23 mouse cellular contexts compared by ENCODE assay signal in genomic region chr10:128396716-128397264, GRCm38 (mm10). TPM values are rescaled to one million over a fixed set of nuclear protein-coding genes. Genes with fewer than 3 reads are reported as not detected.
DNase-seq lines count a peak whose midpoint lies in the region; ATAC-seq lines count a peak whose summit lies in the region.
"Had no signal": no experiment of that assay in that cellular context is flagged by ENCODE, and none has a peak within 500 bp of the region (broad histone marks: within the 10 kb centered on the region; RNA-seq: fewer than 3 reads in every experiment).

No protein-coding gene starts in this region.

- 0 out of 2 replicates have a peak overlapping the region, but pooled peaks have one; percentile 25 for H3K27ac ChIP-seq in hindbrain, embryonic 12.5 days
- no peak overlapping the region for H3K27ac ChIP-seq in hindbrain, embryonic 11.5 days (ENCODE audit: low read depth, low read length)
- 0 out of 2 replicates have a peak overlapping the region, but pooled peaks have one; percentile 0 for H3K27ac ChIP-seq in midbrain, embryonic 12.5 days (replicated peaks)
- H3K27ac ChIP-seq in midbrain, embryonic 11.5 days (ENCODE audit: low read depth, low read length): no peak overlapping the region; the same call in 1 of the 2 replicates
- H3K27ac ChIP-seq: heart, adult 2 months; heart, embryonic 15.5 days; hindbrain, embryonic 15.5 days; lung, embryonic 15.5 days had no signal

- no peak overlapping the region for H3K4me3 ChIP-seq in hindbrain, embryonic 12.5 days
- no peak overlapping the region for H3K4me3 ChIP-seq in hindbrain, embryonic 11.5 days (ENCODE audit: low read depth, low read length)
- H3K4me3 ChIP-seq in midbrain, embryonic 12.5 days: no peak overlapping the region
- H3K4me3 ChIP-seq in midbrain, embryonic 11.5 days (ENCODE audit: low read depth, low read length): no peak overlapping the region
- H3K4me3 ChIP-seq: erythroblast, embryonic 14.5 days; heart, adult 2 months; heart, embryonic 15.5 days; hindbrain, embryonic 15.5 days; lung, embryonic 15.5 days had no signal

- no peak overlapping the region for H3K9ac ChIP-seq in hindbrain, embryonic 12.5 days
- no peak overlapping the region for H3K9ac ChIP-seq in hindbrain, embryonic 11.5 days (ENCODE audit: low read depth, low read length)
- no peak overlapping the region for H3K9ac ChIP-seq in midbrain, embryonic 12.5 days (replicated peaks)
- H3K9ac ChIP-seq in midbrain, embryonic 11.5 days (ENCODE audit: low read length): no peak overlapping the region
- H3K9ac ChIP-seq: heart, embryonic 15.5 days; hindbrain, embryonic 15.5 days; lung, embryonic 15.5 days had no signal

- peaks cover 54% of the 10 kb centered on the region for H3K36me3 ChIP-seq in hindbrain, embryonic 12.5 days
- H3K36me3 ChIP-seq in hindbrain, embryonic 11.5 days (ENCODE audit: control insufficient read depth, insufficient read depth, low read length): 0 out of 2 replicates have a peak, but pooled peaks cover 2% of the 10 kb centered on the region
- H3K36me3 ChIP-seq in midbrain, embryonic 12.5 days: peaks cover 35% of the 10 kb centered on the region
- H3K36me3 ChIP-seq in midbrain, embryonic 11.5 days (ENCODE audit: control insufficient read depth, insufficient read depth, low read length): peaks cover 4% of the 10 kb centered on the region; the same call in 1 of the 2 replicates

- DNase-seq in hindbrain, embryonic 11.5 days (ENCODE audit: low spot score): no peak
- no peak for DNase-seq in midbrain, embryonic 11.5 days (ENCODE audit: low spot score, missing footprints)
- DNase-seq in kidney, postnatal 10 days: peak; percentile 51
- no peak for DNase-seq in lung, postnatal 36 days
- DNase-seq: B cell, adult 2 months; embryo, embryonic 11 days; gastrocnemius, postnatal 10 days; layer of hippocampus, postnatal 36 days; thymus, adult 2 months had no signal

- ATAC-seq in hindbrain, embryonic 12.5 days (ENCODE audit: low FRiP score): no peak
- no peak for ATAC-seq in hindbrain, embryonic 11.5 days (ENCODE audit: low FRiP score)
- no peak for ATAC-seq in midbrain, embryonic 12.5 days (ENCODE audit: low FRiP score, low read depth)
- ATAC-seq in midbrain, embryonic 11.5 days (ENCODE audit: low FRiP score): no peak
- ATAC-seq in erythroid progenitor cell, adult 5-6 weeks (replicated peaks; ENCODE audit: low FRiP score, poor library complexity, severe bottlenecking): no peak
- ATAC-seq: forebrain, embryonic 16.5 days; midbrain, embryonic 16.5 days; Patski had no signal

- H3K9me3 ChIP-seq in hindbrain, embryonic 12.5 days (replicated peaks): no peaks in the 10 kb centered on the region
- H3K9me3 ChIP-seq in hindbrain, embryonic 11.5 days (ENCODE audit: control insufficient read depth, low read length): no peaks in the 10 kb centered on the region
- H3K9me3 ChIP-seq in midbrain, embryonic 12.5 days: no peaks in the 10 kb centered on the region
- H3K9me3 ChIP-seq in midbrain, embryonic 11.5 days (ENCODE audit: control insufficient read depth, low read length): no peaks in the 10 kb centered on the region
- H3K9me3 ChIP-seq: heart, embryonic 15.5 days; hindbrain, embryonic 15.5 days; lung, embryonic 15.5 days had no signal

- peaks cover 20% of the 10 kb centered on the region for H3K4me1 ChIP-seq in hindbrain, embryonic 12.5 days
- no peaks in the 10 kb centered on the region; the same call in 1 of the 2 replicates for H3K4me1 ChIP-seq in hindbrain, embryonic 11.5 days (replicated peaks; ENCODE audit: control insufficient read depth, insufficient read depth, low read length)
- peaks cover 21% of the 10 kb centered on the region for H3K4me1 ChIP-seq in midbrain, embryonic 12.5 days
- peaks cover 2% of the 10 kb centered on the region; the same call in 1 of the 2 replicates for H3K4me1 ChIP-seq in midbrain, embryonic 11.5 days (ENCODE audit: control insufficient read depth, insufficient read depth, low read length)
- H3K4me1 ChIP-seq: hindbrain, embryonic 15.5 days; lung, embryonic 15.5 days had no signal

- 70% methylated on average over 10 of the region's 10 CpGs for WGBS in hindbrain, embryonic 12.5 days
- 74% methylated on average over 10 of the region's 10 CpGs for WGBS in hindbrain, embryonic 11.5 days
- WGBS in midbrain, embryonic 12.5 days: 72% methylated on average over 10 of the region's 10 CpGs
- 70% methylated on average over 10 of the region's 10 CpGs for WGBS in midbrain, embryonic 11.5 days

- no peak overlapping the region for H3K4me2 ChIP-seq in hindbrain, embryonic 12.5 days (replicated peaks)
- H3K4me2 ChIP-seq in hindbrain, embryonic 11.5 days (replicated peaks; ENCODE audit: low read depth, low read length): no peak overlapping the region
- H3K4me2 ChIP-seq in midbrain, embryonic 12.5 days (replicated peaks): no peak overlapping the region
- no peak overlapping the region for H3K4me2 ChIP-seq in midbrain, embryonic 11.5 days
- H3K4me2 ChIP-seq: heart, embryonic 15.5 days; hindbrain, embryonic 15.5 days; lung, embryonic 15.5 days had no signal

- H3K27me3 ChIP-seq in hindbrain, embryonic 12.5 days: no peaks in the 10 kb centered on the region
- H3K27me3 ChIP-seq in hindbrain, embryonic 11.5 days (ENCODE audit: control insufficient read depth, insufficient read depth, low read length): no peaks in the 10 kb centered on the region
- H3K27me3 ChIP-seq in midbrain, embryonic 12.5 days: no peaks in the 10 kb centered on the region
- no peaks in the 10 kb centered on the region for H3K27me3 ChIP-seq in midbrain, embryonic 11.5 days (ENCODE audit: control insufficient read depth, insufficient read depth, low read length)
- H3K27me3 ChIP-seq: heart, embryonic 15.5 days; hindbrain, embryonic 15.5 days; lung, embryonic 15.5 days; Patski had no signal

RNA-seq across cellular contexts. Expression of gene Slc39a5, which starts 4.2 kb away (rescaled TPM):
- 0.43 TPM in 1 of 2 replicates, not detected in the other for polyA plus RNA-seq in hindbrain, embryonic 12.5 days (2016; fragmentation: Nextera tagmentation; extraction: Ambion mirVana)
- not detected in 2 replicates for polyA plus RNA-seq in hindbrain, embryonic 11.5 days (2014; fragmentation: Nextera tagmentation; extraction: Ambion mirVana)
- polyA plus RNA-seq in midbrain, embryonic 12.5 days (2016; fragmentation: Nextera tagmentation; extraction: Ambion mirVana): not detected in 2 replicates
- polyA plus RNA-seq in midbrain, embryonic 11.5 days (2014; fragmentation: Nextera tagmentation; extraction: Ambion mirVana): not detected in 2 replicates
- total RNA-seq in erythroid progenitor cell, adult 5-6 weeks (2015; ENCODE audit: low replicate concordance): not detected in 2 replicates
- total RNA-seq in erythroid progenitor cell, adult 5-6 weeks (2017; ENCODE audit: low replicate concordance): not detected in 2 replicates
- total RNA-seq: gastrocnemius, postnatal 10 days; heart, adult 2 months; layer of hippocampus, postnatal 36 days; left cerebral cortex, postnatal 36 days; megakaryocyte, adult 5-6 weeks had no signal
- polyA plus RNA-seq: heart, adult 2 months; midbrain, embryonic 16.5 days; urinary bladder, adult 2 months had no signal

RNA-seq across cellular contexts. Expression of gene Nabp2, which starts 14.5 kb away (rescaled TPM):
- polyA plus RNA-seq in hindbrain, embryonic 12.5 days (2016; fragmentation: Nextera tagmentation; extraction: Ambion mirVana): 102 and 104 TPM in 2 replicates
- polyA plus RNA-seq in hindbrain, embryonic 11.5 days (2014; fragmentation: Nextera tagmentation; extraction: Ambion mirVana): 125 and 130 TPM in 2 replicates
- 127 and 147 TPM in 2 replicates for polyA plus RNA-seq in midbrain, embryonic 12.5 days (2016; fragmentation: Nextera tagmentation; extraction: Ambion mirVana)
- polyA plus RNA-seq in midbrain, embryonic 11.5 days (2014; fragmentation: Nextera tagmentation; extraction: Ambion mirVana): 131 and 154 TPM in 2 replicates
- total RNA-seq in erythroid progenitor cell, adult 5-6 weeks (2015; ENCODE audit: low replicate concordance): 28.5 TPM in 2 replicates
- 13.1 and 15.5 TPM in 2 replicates for total RNA-seq in erythroid progenitor cell, adult 5-6 weeks (2017; ENCODE audit: low replicate concordance)

RNA-seq across cellular contexts. Expression of gene Rnf41, which starts 14.7 kb away (rescaled TPM):
- 60.8 and 61.4 TPM in 2 replicates for polyA plus RNA-seq in hindbrain, embryonic 12.5 days (2016; fragmentation: Nextera tagmentation; extraction: Ambion mirVana)
- polyA plus RNA-seq in hindbrain, embryonic 11.5 days (2014; fragmentation: Nextera tagmentation; extraction: Ambion mirVana): 44.2 and 44.7 TPM in 2 replicates
- 57.6 and 60.7 TPM in 2 replicates for polyA plus RNA-seq in midbrain, embryonic 12.5 days (2016; fragmentation: Nextera tagmentation; extraction: Ambion mirVana)
- polyA plus RNA-seq in midbrain, embryonic 11.5 days (2014; fragmentation: Nextera tagmentation; extraction: Ambion mirVana): 43.1 and 43.8 TPM in 2 replicates
- total RNA-seq in erythroid progenitor cell, adult 5-6 weeks (2015; ENCODE audit: low replicate concordance): 3.4 and 11.5 TPM in 2 replicates
- total RNA-seq in erythroid progenitor cell, adult 5-6 weeks (2017; ENCODE audit: low replicate concordance): 4.0 and 4.4 TPM in 2 replicates

RNA-seq across cellular contexts. Expression of gene Ankrd52, which starts 19.9 kb away (rescaled TPM):
- 13.6 and 13.7 TPM in 2 replicates for polyA plus RNA-seq in hindbrain, embryonic 12.5 days (2016; fragmentation: Nextera tagmentation; extraction: Ambion mirVana)
- 9.5 and 12.3 TPM in 2 replicates for polyA plus RNA-seq in hindbrain, embryonic 11.5 days (2014; fragmentation: Nextera tagmentation; extraction: Ambion mirVana)
- polyA plus RNA-seq in midbrain, embryonic 12.5 days (2016; fragmentation: Nextera tagmentation; extraction: Ambion mirVana): 12.9 and 13.5 TPM in 2 replicates
- 7.5 and 8.6 TPM in 2 replicates for polyA plus RNA-seq in midbrain, embryonic 11.5 days (2014; fragmentation: Nextera tagmentation; extraction: Ambion mirVana)
- 11.9 and 20.5 TPM in 2 replicates for total RNA-seq in erythroid progenitor cell, adult 5-6 weeks (2015; ENCODE audit: low replicate concordance)
- total RNA-seq in erythroid progenitor cell, adult 5-6 weeks (2017; ENCODE audit: low replicate concordance): 4.4 and 10.2 TPM in 2 replicates

RNA-seq across cellular contexts. Expression of gene Coq10a, which starts 28.0 kb away (rescaled TPM):
- polyA plus RNA-seq in hindbrain, embryonic 12.5 days (2016; fragmentation: Nextera tagmentation; extraction: Ambion mirVana): 31.7 and 32.8 TPM in 2 replicates
- polyA plus RNA-seq in hindbrain, embryonic 11.5 days (2014; fragmentation: Nextera tagmentation; extraction: Ambion mirVana): 23.8 and 24.5 TPM in 2 replicates
- 28.6 and 33.6 TPM in 2 replicates for polyA plus RNA-seq in midbrain, embryonic 12.5 days (2016; fragmentation: Nextera tagmentation; extraction: Ambion mirVana)
- polyA plus RNA-seq in midbrain, embryonic 11.5 days (2014; fragmentation: Nextera tagmentation; extraction: Ambion mirVana): 23.1 and 23.4 TPM in 2 replicates
- 1.1 and 14.3 TPM in 2 replicates for total RNA-seq in erythroid progenitor cell, adult 5-6 weeks (2015; ENCODE audit: low replicate concordance)
- 2.3 and 3.3 TPM in 2 replicates for total RNA-seq in erythroid progenitor cell, adult 5-6 weeks (2017; ENCODE audit: low replicate concordance)

Comparison
In these comparisons a context has a peak if more than half of its experiments do, and no peak if none do; other contexts are left out.
1. H3K27ac ChIP-seq: peak in hindbrain, embryonic 12.5 days (single experiment) and midbrain, embryonic 12.5 days (single experiment); none in hindbrain, embryonic 11.5 days (single experiment) and midbrain, embryonic 11.5 days (single experiment).